Mouse (Mus musculus) ovary, postnatal 36 days (tissue): ENCODE measurements around the gene Rere.

Experiments used
- DNase-seq: peaks from one replicate; pipeline ENCODE4 v3.0.0; 2022; ENCODE audit warnings: low spot score, mixed read lengths

Gene Rere

GRCm38 (mm10) chr4:150664726-150665125, 383.3 kb downstream of the Rere start:
- no peak for DNase-seq

- no peak for DNase-seq
These were observed 384.4 kb downstream of the Rere start for GRCm38 (mm10) chr4:150665806-150666205.
